Mouse (Mus musculus) megakaryocyte-erythroid progenitor cell, adult 5-6 weeks (primary cell): ENCODE results near the gene Cdk4. TPM values are rescaled to one million over a fixed set of nuclear protein-coding genes. Genes with fewer than 3 reads are reported as not detected.
A peak's percentile ranks its signal among the peaks of the same experiment; 100 is the strongest.
"Not testable (repeated sequence)": the region's sequence is repeated elsewhere in the genome, so short reads cannot be mapped to it uniquely, and the experiment has no call there.

ENCODE experiments used
- ATAC-seq: replicated peaks from 2 replicates; pipeline ENCODE4 v1.8.0; 2016; ENCODE audit warnings: mild to moderate bottlenecking, inconsistent platforms; ENCODE audit not compliant: severe bottlenecking, poor library complexity, low FRiP score, low TSS enrichment
- total RNA-seq, 2 experiments: library from RNA; stranded (forward) in 1 of 2; stranded (reverse) in 1 of 2; fragments of 200-1000, 215-1000 nt in 1 of 2; fragments of >200 nt in 1 of 2; fragmentation: Nextera tagmentation in 1 of 2; gene quantifications; 2 replicates each; pipeline ENCODE4 v1.2.3; 2014 to 2017

Gene Cdk4
- total RNA-seq, 2 experiments from 2014 or later, result 664 to 761 TPM

DNA sequence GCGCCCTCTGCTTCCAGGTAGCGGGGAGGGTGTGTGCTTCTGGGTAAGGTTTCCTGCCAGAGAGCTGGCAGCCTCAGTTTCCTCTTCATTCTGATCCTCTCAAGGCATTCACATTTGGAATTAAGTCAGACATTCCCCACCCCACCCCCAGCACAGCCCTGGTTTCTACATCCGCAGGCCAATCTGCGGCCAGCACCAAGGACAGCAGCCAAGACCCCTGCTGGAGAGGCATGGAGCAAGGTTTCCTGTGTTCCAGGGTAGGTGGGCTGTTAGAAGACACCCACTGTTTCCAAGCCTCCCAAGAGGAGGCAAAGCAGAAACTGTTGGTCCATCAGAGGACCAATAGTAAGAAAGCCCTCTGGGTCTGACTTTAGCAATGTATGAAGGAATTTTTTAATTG, 8.7 kb upstream of the Cdk4 start:
- no peak for ATAC-seq

DNA sequence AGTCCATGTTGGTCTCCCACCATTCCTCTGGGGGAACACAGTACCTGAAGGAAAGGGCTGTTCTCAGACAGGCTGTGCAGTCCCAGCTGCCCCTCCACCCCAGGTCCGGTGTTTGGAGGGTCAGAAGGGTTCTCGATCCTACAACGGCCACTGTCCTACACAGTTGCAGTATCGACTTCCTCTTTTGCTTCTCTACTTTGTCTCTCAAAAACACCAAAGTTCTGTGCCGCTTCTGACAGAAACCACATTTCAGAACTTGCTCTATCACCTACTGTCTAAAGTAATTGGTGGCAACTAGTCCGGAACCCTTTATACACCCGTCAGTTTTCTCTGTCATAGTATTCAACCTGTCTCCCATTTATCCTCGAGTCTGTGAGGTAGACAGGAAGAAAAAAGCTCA, 7.9 kb upstream of the Cdk4 start:
- ATAC-seq, result no peak

DNA sequence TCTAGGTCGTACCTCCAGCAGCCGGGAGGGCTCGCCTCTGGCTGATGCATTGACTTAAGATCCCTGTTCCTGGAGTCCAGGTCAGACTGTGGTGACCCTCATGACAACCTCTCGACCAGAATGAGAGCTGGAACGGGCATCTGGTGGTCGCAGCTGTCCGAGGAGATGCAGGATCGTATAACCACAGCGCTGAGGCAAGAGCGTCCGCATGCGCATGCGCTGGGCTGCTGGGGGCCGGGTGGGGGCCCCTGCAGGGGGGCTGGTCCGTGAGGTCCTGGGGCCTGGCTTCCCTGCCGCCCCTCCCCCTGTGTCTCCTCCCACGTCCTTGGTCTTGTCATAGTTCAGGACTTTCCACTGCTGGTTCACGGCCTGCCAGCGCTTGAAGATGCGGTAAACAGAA, 6.8 kb upstream of the Cdk4 start:
- no peak for ATAC-seq

DNA sequence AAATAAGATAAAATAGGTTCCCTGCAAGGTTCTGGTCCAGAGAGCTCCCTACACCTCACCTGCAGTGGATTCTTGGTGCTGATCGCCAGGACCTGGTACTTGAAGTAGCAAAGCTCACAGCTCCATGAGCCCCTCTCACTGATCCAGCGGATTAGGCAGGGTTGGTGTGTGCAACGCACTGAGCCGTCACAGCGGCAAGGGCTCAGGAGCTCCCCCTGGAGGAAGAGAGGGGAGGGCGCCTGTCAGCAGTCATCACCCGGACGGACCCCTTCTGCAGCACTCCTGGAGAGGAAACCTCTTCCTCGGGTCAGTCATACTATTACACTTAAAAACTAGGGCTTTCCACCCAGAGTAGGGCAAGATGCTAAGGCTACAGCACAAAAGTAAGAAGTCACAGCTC, 5.2 kb upstream of the Cdk4 start:
- ATAC-seq, result peak; percentile 78

DNA sequence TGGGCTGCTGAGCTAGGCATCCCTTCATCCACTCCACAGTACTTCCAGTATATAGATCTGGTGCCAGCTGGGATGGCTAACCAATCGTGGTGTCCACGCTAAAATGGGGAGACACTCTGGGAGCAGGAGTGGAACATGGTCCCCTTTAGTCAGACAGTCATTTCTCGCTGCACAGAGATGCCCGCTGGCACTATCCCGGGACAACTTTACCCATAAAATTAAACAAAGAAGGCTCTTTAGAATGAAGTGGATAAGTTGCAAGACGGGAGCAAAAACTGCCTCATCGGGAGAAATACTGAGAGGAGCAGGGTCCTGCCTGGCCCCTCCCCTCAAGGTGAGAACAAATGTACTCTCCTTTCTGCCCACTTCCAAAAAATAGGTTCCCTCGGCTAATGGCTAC, 4.6 kb upstream of the Cdk4 start:
- ATAC-seq, result no peak

DNA sequence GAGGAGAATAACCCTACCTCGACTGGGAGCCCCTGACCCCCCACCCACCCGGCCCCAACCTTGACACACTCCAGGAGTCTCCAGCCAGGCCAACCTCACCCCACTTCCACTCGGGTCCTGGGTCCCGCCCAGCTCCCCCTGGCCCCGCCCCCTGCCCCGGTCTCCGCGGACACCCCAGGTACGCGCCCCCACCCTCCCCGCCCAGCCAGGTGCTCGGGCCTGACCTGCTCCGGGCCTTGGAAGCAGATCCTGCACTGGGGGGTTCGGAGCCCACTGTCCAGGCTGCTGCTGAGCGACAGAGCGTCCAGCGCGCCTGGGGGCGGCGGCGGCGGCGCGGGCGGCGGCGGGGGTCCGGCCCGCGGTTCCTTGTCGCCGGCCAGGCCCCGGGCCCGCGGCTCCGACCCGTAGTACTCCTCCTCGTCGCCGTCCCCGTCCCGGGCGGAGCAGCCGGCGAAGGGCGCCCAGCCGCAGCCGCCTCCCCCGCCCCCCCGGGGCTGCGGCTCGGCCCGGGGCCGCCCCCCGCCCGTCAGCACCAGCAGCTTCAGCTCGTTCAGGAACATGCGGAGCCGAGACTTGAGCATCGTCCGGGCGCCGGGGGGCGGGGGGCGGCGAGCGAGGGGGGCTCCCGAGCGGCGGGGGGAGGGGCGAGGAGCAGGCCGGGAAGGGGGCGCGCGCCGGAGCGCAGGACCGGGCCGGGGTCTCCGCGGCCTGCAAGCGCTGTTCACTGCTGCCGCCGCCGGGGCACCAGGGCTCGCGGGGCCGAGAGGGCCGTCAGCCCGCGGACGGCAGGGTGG, 4.0 kb upstream of the Cdk4 start:
- ATAC-seq, result no peak

DNA sequence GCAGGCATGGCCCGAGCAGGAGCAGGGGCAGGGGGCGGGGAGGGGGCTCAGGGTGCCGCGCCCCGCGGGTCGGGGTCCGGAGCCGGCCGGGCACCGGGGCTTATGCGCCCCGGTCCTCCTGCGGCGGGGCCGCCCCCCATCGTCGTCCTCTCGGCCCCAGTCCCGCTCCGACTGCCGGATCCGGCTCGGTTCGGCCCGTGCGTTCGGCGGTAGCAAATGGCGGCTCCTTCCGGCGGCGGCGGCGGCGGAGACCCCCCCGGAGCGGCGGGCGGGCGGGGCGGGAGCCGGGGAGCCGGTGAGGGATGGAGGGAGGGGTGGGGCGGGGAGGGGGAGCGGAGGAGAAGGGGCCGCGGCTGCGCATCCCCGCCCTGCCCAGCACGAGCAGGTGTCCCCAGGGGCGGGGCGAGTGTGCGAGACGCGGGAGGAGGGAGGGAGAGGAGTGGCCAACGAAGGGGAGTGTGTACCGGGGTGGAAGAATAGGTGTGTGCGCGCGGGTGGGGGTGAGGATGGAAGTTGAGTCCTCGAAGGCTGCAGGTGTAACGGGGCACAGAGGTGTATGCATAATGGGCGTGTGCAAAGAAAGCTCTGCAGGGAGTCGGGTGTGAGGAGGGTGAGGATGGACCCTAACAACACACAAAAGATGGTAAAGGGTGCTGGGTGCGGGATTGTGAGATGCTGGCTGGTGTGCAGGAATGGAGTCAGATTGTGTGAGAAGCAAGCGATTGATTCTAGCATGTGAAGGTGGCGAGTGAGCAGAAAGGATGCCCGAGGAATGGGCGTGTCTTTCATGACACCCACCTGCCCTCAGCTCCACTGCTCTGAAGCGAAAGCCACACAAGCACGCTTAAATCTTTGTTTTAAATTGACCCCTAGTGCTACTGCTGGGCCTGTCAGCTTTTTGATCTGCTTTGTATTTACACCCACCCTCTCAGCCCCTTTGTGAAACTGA, 3.1 kb upstream of the Cdk4 start, which contains the start of gene March9:
March9 (minus strand) TSS at position 217 of the 949 bp plus-strand sequence.
- no peak for ATAC-seq

DNA sequence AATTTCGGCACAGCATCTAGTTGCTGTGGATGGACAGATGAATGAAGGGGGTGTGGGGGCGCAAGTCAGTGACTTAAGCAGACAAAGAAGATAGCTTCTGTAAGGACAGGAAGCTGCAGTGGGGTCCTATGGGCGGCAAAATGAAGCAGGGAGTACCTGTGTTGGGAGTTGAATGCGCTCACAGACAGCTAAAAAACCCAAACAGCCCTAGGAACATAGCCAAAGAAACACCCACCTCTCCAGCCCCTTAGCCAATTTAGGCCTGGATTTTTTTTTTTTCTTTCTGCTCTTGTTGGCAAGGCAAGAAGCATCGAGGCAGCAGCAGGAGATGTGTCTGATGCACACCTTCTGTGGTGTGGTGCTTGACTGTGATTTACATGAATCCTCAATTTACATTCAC, 2.2 kb upstream of the Cdk4 start:
- ATAC-seq, result no peak

DNA sequence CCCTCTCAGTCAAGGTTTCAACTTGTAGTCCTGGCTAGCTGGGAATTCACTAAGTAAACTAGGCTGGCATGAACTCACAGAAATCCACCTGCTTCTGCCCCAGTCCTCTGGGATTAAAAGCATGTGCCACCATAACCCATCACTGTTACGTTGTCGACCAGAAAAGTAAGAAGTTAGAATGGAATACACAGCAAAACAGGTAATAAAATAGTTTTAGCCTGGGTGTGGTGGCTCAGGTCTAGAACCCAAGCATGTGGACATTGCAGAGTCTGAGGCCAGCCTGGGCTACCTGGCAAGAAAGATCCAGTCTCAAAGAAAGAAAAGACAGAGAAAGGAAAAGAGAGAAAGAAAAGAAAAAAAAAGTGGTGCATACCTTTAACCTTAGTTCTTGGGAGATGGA, 1.8 kb upstream of the Cdk4 start:
- no peak for ATAC-seq

DNA sequence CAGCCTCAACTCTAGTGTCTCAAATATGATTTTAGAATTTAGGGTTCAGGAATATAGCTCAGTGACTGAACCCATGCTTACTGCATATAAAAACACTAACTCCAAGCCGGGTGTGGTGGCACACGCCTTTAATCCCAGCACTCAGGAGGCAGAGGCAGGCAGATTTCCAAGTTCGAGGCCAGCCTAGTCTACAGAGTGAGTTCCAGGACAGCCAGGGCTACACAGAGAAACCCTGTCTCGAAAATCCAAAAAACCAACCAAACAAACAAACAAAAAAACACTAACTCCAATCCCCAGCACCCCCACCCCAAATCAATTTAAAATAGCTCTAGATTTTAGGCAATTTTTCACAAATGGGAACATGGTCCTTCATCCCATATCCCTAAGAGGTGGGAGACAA, 1.2 kb upstream of the Cdk4 start:
- ATAC-seq, result not testable (repeated sequence)

DNA sequence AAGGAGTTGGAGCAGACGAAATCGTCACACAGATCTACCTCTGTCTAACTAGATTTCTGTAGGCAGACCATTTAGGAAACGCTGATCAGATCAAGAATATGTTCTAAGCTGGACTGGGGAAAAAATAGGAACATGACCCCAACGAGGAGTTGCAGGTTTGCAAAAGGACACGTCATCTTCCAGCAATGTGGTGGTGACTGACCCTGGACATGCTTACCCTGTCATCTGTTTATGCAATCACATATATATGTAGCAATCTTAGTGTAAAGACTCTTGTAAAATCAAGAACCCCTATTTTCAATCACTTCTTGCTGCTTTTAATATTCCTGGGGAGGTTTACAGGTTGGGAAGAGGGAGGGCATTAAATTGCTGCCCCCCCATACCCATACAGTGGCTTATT, 831 bp upstream of the Cdk4 start:
- no peak for ATAC-seq

DNA sequence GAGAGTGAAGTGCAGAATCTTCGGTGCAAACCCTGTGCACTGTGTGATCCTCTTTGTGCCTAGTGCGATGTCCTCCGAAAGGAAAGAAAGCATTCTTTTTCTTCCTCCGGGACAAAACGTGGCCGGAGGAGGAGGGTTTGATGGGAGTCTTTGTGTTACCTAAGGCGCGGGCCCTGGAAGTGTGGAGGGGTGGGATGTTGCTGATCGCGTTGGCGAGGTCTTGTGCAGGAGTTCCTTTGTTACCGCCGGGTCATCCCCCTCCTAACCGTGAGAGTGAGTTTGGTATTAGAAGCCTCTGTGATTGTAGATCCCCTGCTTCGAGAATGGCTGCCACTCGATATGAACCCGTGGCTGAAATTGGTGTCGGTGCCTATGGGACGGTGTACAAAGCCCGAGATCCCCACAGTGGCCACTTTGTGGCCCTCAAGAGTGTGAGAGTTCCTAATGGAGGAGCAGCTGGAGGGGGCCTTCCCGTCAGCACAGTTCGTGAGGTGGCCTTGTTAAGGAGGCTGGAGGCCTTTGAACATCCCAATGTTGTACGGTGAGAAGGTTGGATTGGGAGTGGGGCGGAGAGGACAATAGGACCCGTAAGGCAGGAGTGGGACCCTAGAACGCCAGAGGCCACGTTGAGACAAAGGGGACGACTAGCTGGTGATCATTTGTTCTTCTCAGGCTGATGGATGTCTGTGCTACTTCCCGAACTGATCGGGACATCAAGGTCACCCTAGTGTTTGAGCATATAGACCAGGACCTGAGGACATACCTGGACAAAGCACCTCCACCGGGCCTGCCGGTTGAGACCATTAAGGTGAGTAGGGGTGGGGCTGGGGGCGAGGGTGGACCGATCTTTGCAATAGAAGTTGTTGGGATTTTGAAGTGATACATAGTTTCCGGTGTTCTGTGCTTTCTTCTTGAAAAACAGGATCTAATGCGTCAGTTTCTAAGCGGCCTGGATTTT, 858 bp downstream of the Cdk4 start:
- no peak for ATAC-seq

DNA sequence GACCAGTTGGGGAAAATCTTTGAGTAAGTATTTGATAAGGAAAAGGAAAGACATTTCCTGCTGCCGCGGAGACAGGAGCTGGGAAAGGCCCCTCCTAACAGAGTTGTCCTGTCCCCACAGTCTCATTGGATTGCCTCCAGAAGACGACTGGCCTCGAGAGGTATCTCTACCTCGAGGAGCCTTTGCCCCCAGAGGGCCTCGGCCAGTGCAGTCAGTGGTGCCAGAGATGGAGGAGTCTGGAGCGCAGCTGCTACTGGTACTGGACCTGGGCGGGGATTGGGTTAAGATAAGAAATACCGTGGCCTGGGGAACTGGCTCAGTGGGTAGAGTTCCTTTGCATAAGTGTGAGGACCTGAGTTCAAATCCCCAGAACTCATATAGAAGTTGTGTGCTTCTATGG, 2.6 kb downstream of the Cdk4 start:
- no peak for ATAC-seq

DNA sequence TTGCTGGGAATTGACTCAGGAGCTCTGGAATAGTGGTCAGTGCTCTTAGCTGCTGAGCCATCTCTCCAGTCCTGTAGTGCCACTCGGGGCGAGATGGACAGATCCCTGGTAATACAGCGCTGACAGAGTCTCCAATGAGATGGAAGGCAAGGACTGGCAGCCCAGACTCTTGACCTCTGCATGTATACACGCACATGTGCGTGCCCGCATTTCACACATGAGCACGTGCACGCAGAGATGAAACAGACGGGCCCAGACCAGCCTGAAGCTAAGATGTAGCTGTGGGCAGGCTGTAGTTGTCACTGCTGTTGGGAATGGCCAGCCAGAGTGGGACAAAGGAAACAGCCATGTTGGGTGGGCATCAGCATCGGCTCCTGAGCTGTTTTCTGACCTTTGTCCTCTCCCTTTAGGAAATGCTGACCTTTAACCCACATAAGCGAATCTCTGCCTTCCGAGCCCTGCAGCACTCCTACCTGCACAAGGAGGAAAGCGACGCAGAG, 3.2 kb downstream of the Cdk4 start:
- no peak for ATAC-seq

DNA sequence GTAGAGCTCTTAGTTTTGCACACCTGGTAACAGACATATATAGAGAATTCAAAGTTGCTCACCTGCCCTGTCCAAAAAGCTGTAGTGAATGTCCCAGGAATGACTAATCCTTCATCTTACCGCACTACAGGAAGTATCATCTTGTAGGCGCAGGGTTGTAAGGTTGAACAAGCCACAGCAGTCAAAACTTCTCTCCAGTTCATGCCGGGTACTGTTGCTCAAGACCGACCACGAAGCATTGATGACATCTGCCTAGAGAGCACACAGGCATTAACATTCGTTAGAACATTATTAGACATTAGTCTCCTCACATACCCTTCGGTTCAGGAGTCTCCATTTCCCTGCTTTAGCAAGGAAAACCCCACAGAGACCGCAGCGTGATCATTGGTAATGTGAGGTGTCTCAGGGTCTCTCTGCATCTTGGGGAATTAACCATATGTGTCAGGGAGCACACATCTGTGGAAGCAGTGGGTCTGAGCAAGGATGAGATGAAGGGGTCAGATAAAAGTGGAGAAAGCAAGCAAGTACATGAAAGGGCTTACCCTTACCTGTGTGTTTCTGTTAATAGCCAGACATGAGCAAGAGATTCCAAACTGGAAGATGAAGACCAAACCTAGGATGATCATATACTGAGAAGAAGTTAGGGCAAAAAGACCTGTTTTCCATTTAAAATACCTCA, 5.2 kb downstream of the Cdk4 start:
- ATAC-seq, result no peak

DNA sequence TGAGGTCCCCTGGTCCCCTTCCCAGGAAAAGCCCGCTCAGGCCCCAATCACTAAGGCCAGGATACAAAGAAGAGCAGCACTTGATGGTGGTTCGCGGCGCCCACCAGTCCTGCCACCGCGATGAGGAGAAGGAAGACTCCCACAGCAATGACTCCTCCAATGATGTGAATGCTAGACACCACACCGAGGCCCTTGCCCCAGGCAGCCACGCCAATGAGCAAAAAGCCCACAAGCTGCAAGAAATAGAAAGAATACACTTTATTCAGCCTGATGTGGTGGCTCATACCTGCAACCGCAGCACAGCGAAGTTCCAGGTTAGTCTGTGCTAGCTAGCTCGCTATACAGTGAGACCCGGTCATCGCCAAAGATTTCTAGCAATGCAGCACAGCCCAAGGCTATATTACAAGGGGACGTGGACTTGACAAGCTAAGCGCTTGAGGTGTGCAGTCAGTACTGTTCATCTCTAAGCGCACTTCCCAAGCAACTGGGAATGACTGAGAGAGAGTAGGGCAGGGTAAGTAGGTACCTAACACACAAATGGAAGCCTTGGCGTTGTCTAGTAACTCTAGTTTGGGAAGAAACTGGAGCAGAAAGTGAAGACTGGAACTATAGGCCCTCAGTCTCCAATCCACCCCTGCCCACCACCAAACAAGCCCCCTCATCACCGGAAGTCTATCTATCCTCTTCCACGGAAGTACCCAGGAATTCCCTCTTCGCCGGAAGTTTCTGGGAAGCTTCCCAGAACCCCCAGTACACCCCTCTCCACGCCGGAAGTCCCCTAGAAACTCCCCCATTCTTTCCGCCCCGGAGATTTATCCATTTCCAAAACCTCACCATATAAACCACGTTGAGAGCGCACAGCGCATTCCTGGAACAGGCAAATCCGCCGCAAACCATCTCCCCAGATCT, 6.2 kb downstream of the Cdk4 start:
- ATAC-seq, result peak; percentile 21

DNA sequence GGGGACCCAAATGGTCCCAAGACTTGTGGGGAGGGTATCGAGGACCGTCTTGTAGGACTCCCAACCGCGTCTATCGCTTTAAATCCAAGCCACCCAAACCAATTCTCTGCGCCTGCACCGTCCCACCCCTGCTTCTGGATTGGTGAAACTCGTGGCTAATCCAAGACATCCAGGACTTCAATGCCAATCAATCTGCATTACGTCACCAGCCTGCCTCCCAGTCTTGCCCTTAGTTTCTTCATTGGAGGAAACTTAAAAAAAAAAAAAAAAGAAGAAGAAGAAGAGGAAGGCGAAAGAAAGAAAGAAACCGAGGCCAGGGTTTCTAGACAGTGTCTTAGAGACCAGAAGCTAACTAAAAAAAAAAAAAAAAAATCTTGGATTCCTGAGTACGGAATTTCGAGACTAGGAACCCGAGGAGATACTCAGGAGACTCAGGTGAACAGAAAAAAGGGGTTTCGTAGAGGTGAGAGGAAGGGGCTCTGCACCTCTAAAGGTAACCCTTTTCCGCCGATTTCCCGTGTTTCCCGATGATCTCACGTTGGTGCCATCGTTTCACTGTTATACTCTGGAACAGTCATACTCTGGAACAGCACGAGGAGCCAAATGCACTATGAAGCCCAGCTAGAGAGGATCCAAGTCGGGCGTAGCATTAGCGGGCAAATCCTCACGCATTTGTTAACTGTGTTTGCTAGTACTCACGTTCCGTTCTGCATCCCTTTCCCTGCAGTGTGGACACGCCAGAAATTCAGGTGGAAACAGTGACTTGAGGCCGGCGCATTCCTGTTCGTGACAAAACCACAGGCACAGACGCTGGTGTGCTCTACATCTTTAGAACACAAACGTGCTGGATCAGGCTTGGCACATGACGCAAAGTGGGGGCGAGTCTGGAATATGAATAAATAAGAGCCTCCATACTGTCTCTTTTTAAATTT, 7.1 kb downstream of the Cdk4 start, which contains the start of gene Tspan31:
Tspan31 (minus strand) TSS at position 75 of the 932 bp plus-strand sequence.
- peak; percentile 80 for ATAC-seq
